Mouse (Mus musculus) CH12.LX (cell line): Measurements from ENCODE around the gene Tead1.

Experiments used
- BHLHE40 ChIP-seq: IDR thresholded peaks from 2 replicates; pipeline ENCODE4 v1.6.1; 2011; ENCODE audit warnings: mild to moderate bottlenecking, low read depth, low read length, improper control_type of control experiment
- CHD2 ChIP-seq: IDR thresholded peaks from 2 replicates; pipeline ENCODE4 v1.6.1; 2011; ENCODE audit warnings: low read length, improper control_type of control experiment
- CTCF ChIP-seq, 2 experiments: IDR thresholded peaks in 1 of 2; conservative IDR thresholded peaks in 1 of 2; 2 replicates each; pipeline ENCODE4 v1.5.1; 2011 to 2012; ENCODE audit warnings: low read depth in 2 of 2, low read length in 2 of 2, improper control_type of control experiment in 1 of 2, inconsistent platforms in 1 of 2, mild to moderate bottlenecking in 1 of 2, moderate library complexity in 1 of 2
- EP300 ChIP-seq: IDR thresholded peaks from 2 replicates; pipeline ENCODE4 v1.6.1; 2011; ENCODE audit warnings: low read length, improper control_type of control experiment
- ETS1 ChIP-seq: conservative IDR thresholded peaks from 2 replicates; pipeline ENCODE4 v1.6.1; 2012; ENCODE audit warnings: low read depth, mild to moderate bottlenecking, inconsistent platforms, low read length, improper control_type of control experiment, moderate library complexity
- HCFC1 ChIP-seq: IDR thresholded peaks from 2 replicates; pipeline ENCODE4 v1.6.1; 2012; ENCODE audit warnings: low read depth, mild to moderate bottlenecking, inconsistent platforms, low read length, improper control_type of control experiment
- PAX5 ChIP-seq: IDR thresholded peaks from 2 replicates; pipeline ENCODE4 v1.6.1; 2012; ENCODE audit warnings: low read length, inconsistent platforms, mixed read lengths
- POLR2A ChIP-seq: IDR thresholded peaks from 2 replicates; pipeline ENCODE4 v1.6.1; 2011; ENCODE audit warnings: low read depth, mild to moderate bottlenecking, improper control_type of control experiment, low read length
- POLR2AphosphoS2 ChIP-seq: IDR thresholded peaks from 2 replicates; pipeline ENCODE4 v1.6.1; 2011; ENCODE audit warnings: low read depth, low read length, improper control_type of control experiment

DNA sequence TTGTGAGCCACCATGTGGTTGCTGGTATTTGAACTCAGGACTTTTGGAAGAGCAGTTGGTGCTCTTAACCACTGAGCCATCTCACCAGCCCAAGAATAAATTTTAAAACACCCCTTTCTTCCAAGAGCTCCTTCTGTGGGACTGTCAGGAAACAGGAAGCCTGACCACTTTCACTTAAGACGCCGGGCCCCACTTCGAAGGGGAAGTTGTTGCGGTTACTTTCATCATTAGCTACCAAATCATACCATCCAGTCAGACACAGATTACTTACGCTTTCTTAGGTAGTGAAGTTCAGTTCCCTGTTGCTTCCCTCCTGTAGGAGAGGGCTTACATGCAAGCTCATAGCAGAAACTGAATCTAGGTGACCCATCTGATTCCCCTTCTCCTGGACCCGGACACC, 180.8 kb downstream of the Tead1 start:
- TF ChIP-seq CHD2 (no peak), CTCF (conservative IDR thresholded peaks at IDR 0.05 in 1 of 2, IDR thresholded peaks at IDR 0.05 in 1 of 2; ENCODE audit: low read depth in 2 of 2, low read length in 2 of 2) (no peak), POLR2AphosphoS2 (no peak), PAX5 (no peak), EP300 (0 out of 2 replicates have a peak, but pooled peaks have one; percentile 11), BHLHE40 (peak; percentile 52), HCFC1 (no peak), ETS1 (no peak), POLR2A (no peak)
